Mouse (Mus musculus) splenic B cell, adult 2 months (primary cell): ENCODE measurements around the gene Lsm12.
A peak's percentile ranks its signal among the peaks of the same experiment; 100 is the strongest.
"Not testable (repeated sequence)": the region's sequence is repeated elsewhere in the genome, so short reads cannot be mapped to it uniquely, and the experiment has no call there.

Experiments used
- DNase-seq: peaks from one replicate; pipeline ENCODE4 v3.0.0-alpha.2; 2011; ENCODE audit warnings: low read depth, low spot score
- H3K27me3 ChIP-seq: 2 replicates; pipeline ENCODE4 v1.6.1; 2012; ENCODE audit warnings: mild to moderate bottlenecking, low read length, moderate library complexity, mixed read lengths; ENCODE audit not compliant: control insufficient read depth, poor library complexity, insufficient read depth, severe bottlenecking
- H3K36me3 ChIP-seq: 2 replicates; pipeline ENCODE4 v1.6.1; 2012; ENCODE audit warnings: mild to moderate bottlenecking, low read length, moderate library complexity, mixed read lengths; ENCODE audit not compliant: control insufficient read depth, poor library complexity, insufficient read depth, severe bottlenecking

The Lsm12 gene

GRCm38 (mm10) chr11:102184253-102184645, 847 bp downstream of the Lsm12 start:
- Histone ChIP-seq H3K27me3 (no peaks in the 10 kb centered on the region), H3K36me3 (peaks cover 3% of the 10 kb centered on the region)
- no peak for DNase-seq

- DNase-seq, result no peak
- H3K27me3 ChIP-seq, result no peaks in the 10 kb centered on the region
- peaks cover 7% of the 10 kb centered on the region for H3K36me3 ChIP-seq
Measured at GRCm38 (mm10) chr11:102179836-102180235, 5.3 kb downstream of the Lsm12 start.

GRCm38 (mm10) chr11:102168689-102169088, 16.4 kb downstream of the Lsm12 start:
- H3K27me3 ChIP-seq, result no peaks in the 10 kb centered on the region; the same call in 1 of the 2 replicates

GRCm38 (mm10) chr11:102167539-102167938, 17.6 kb downstream of the Lsm12 start:
- no peak for DNase-seq
- peaks cover 14% of the 10 kb centered on the region for H3K36me3 ChIP-seq
- no peaks in the 10 kb centered on the region; the same call in 1 of the 2 replicates for H3K27me3 ChIP-seq

More at GRCm38 (mm10) chr11:102168689-102169088, 16.4 kb downstream of the Lsm12 start:
- H3K36me3 ChIP-seq, result peaks cover 15% of the 10 kb centered on the region
- no peak for DNase-seq

GRCm38 (mm10) chr11:102165971-102166722, 18.9 kb downstream of the Lsm12 start:
- H3K36me3 ChIP-seq, result peaks cover 17% of the 10 kb centered on the region
- DNase-seq, result no peak
- H3K27me3 ChIP-seq, result no peaks in the 10 kb centered on the region; the same call in 1 of the 2 replicates

GRCm38 (mm10) chr11:102159781-102160180, 25.3 kb downstream of the Lsm12 start:
- Histone ChIP-seq H3K36me3 (peaks cover 6% of the 10 kb centered on the region; the same call in 1 of the 2 replicates), H3K27me3 (no peaks in the 10 kb centered on the region)
- DNase-seq, result no peak

GRCm38 (mm10) chr11:102158024-102158423, 27.1 kb downstream of the Lsm12 start:
- H3K27me3 ChIP-seq, DNase-seq, H3K36me3 ChIP-seq: not testable (repeated sequence)

- Histone ChIP-seq H3K27me3 (no peaks in the 10 kb centered on the region), H3K36me3 (peaks cover 6% of the 10 kb centered on the region; the same call in 1 of the 2 replicates)
- DNase-seq, result no peak
Measured at GRCm38 (mm10) chr11:102156786-102157089, 28.4 kb downstream of the Lsm12 start.

GRCm38 (mm10) chr11:102156039-102156785, 28.9 kb downstream of the Lsm12 start, which contains the start of gene Tmem101:
TSS of gene Tmem101 (minus strand) at chr11:102156404.
- Histone ChIP-seq H3K36me3 (peaks cover 3% of the 10 kb centered on the region; the same call in 1 of the 2 replicates), H3K27me3 (no peaks in the 10 kb centered on the region)
- peak; percentile 88 for DNase-seq

- Histone ChIP-seq H3K27me3 (peaks cover 2% of the 10 kb centered on the region; the same call in 1 of the 2 replicates), H3K36me3 (no peaks in the 10 kb centered on the region)
- no peak for DNase-seq
Measured at GRCm38 (mm10) chr11:102147213-102147989, 37.7 kb downstream of the Lsm12 start.

- Histone ChIP-seq H3K36me3 (no peaks in the 10 kb centered on the region), H3K27me3 (peaks cover 2% of the 10 kb centered on the region; the same call in 1 of the 2 replicates)
- no peak for DNase-seq
Measured at GRCm38 (mm10) chr11:102146531-102146930, 38.6 kb downstream of the Lsm12 start.

GRCm38 (mm10) chr11:102146005-102146404, 39.1 kb downstream of the Lsm12 start:
- Histone ChIP-seq H3K36me3 (no peaks in the 10 kb centered on the region), H3K27me3 (peaks cover 2% of the 10 kb centered on the region; the same call in 1 of the 2 replicates)
- no peak for DNase-seq

- H3K36me3 ChIP-seq, result no peaks in the 10 kb centered on the region
- H3K27me3 ChIP-seq, result peaks cover 4% of the 10 kb centered on the region
- no peak for DNase-seq
Measured at GRCm38 (mm10) chr11:102145471-102146001, 39.6 kb downstream of the Lsm12 start, which contains the start of gene Nags. TSS of gene Nags (plus strand) at chr11:102145513.

- DNase-seq, result no peak
- no peaks in the 10 kb centered on the region for H3K36me3 ChIP-seq
Measured at GRCm38 (mm10) chr11:102144957-102145470, 40.1 kb downstream of the Lsm12 start.

More at GRCm38 (mm10) chr11:102144957-102145470, 40.1 kb downstream of the Lsm12 start:
- peaks cover 4% of the 10 kb centered on the region for H3K27me3 ChIP-seq
